Mouse (Mus musculus): ENCODE measurements around the gene Styk1.

DNA sequence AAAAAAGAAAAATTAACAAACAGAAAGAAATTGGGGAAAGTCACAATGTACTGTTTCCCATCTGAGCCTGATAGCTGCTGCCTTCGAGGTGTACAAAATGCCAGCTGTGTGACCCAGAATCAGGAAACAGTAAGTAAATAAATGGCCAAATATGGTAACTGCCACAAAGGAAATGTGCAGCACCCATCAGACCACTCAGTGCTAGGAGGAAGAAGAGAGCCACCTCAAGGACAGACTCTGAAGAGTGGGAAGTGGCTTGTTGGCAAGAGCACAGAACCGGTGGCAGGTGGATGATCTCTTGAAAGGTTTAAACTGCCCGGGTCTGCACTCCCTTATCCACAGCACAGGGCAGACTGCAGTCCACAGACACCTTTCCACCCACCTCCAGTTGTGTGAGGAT is 45.4 kb downstream of the Styk1 start:
- TF ChIP-seq EP300 (IDR thresholded peaks at IDR 0.05; ENCODE audit: insufficient read depth, low read depth, low read length), result no peak
- no peak for TF ChIP-seq CTCF (IDR thresholded peaks at IDR 0.05; ENCODE audit: low read depth, low read length)
- no peak for TF ChIP-seq POLR2A (IDR thresholded peaks at IDR 0.05; ENCODE audit: insufficient read depth, low read length)

Measured in ES-Bruce4 (cell line).